Mouse (Mus musculus) E14TG2a.4 (cell line): ENCODE data around the gene Cox7a2l.

Source experiments
- CTCF ChIP-seq: conservative IDR thresholded peaks from 2 replicates; pipeline ENCODE4 v1.5.1; 2014; ENCODE audit warnings: low read length
- NANOG ChIP-seq: IDR thresholded peaks from 2 replicates; pipeline ENCODE4 v1.6.1; 2014; ENCODE audit warnings: borderline replicate concordance, low read length, mixed read lengths
- POU5F1 ChIP-seq: IDR thresholded peaks from 2 replicates; pipeline ENCODE4 v1.6.1; 2014; ENCODE audit warnings: low read length, borderline replicate concordance

GRCm38 (mm10) chr17:83559081-83559480 lies 42.0 kb upstream of the Cox7a2l start:
- TF ChIP-seq CTCF (no peak), NANOG (no peak), POU5F1 (no peak)
